Mouse (Mus musculus): Measurements from ENCODE around the gene Ccdc88a. TPM values are rescaled to one million over a fixed set of nuclear protein-coding genes. Genes with fewer than 3 reads are reported as not detected.
"Not testable (repeated sequence)": the region's sequence is repeated elsewhere in the genome, so short reads cannot be mapped to it uniquely, and the experiment has no call there.

The Ccdc88a gene
- polyA plus RNA-seq, 1 experiment from 2014 or later = 9.1 TPM

- no peak overlapping the region for H3K27ac ChIP-seq (replicated peaks)
- no peaks in the 10 kb centered on the region for H3K27me3 ChIP-seq (ENCODE audit: control insufficient read depth, insufficient read depth, low read length)
- H3K36me3 ChIP-seq (ENCODE audit: control insufficient read depth, insufficient read depth, low read length) = peaks cover 11% of the 10 kb centered on the region; the same call in 1 of the 2 replicates
- no peaks in the 10 kb centered on the region for H3K4me1 ChIP-seq (replicated peaks; ENCODE audit: control insufficient read depth, insufficient read depth)
- TF ChIP-seq EP300 (optimal IDR thresholded peaks at IDR 0.05) (no peak), CTCF (IDR thresholded peaks at IDR 0.05; ENCODE audit: low read depth) (no peak)
- H3K4me2 ChIP-seq (replicated peaks; ENCODE audit: low read depth) = no peak overlapping the region
- no peaks in the 10 kb centered on the region for H3K9me3 ChIP-seq (ENCODE audit: control insufficient read depth, low read length)
- H3K4me3 ChIP-seq (ENCODE audit: low read depth, low read length) = no peak overlapping the region
- no peak overlapping the region for H3K9ac ChIP-seq (ENCODE audit: low read length)
- 100% methylated on average over 1 of the region's 1 CpGs for WGBS
- DNase-seq (ENCODE audit: low spot score) (no peak), ATAC-seq (ENCODE audit: low FRiP score, low TSS enrichment) (no peak)
Observed at GRCm38 (mm10) chr11:29538201-29538600, 164.7 kb downstream of the Ccdc88a start.

- DNase-seq (ENCODE audit: low spot score) (no peak), ATAC-seq (ENCODE audit: low FRiP score, low TSS enrichment) (no peak)
- H3K9me3 ChIP-seq (ENCODE audit: control insufficient read depth, low read length) = no peaks in the 10 kb centered on the region
- H3K36me3 ChIP-seq (ENCODE audit: control insufficient read depth, insufficient read depth, low read length) = peaks cover 11% of the 10 kb centered on the region; the same call in 1 of the 2 replicates
- TF ChIP-seq CTCF (IDR thresholded peaks at IDR 0.05; ENCODE audit: low read depth) (no peak), EP300 (optimal IDR thresholded peaks at IDR 0.05) (no peak)
- no peak overlapping the region for H3K4me2 ChIP-seq (replicated peaks; ENCODE audit: low read depth)
- H3K4me1 ChIP-seq (replicated peaks; ENCODE audit: control insufficient read depth, insufficient read depth) = no peaks in the 10 kb centered on the region
- WGBS = 80% methylated on average over 3 of the region's 3 CpGs
- no peaks in the 10 kb centered on the region for H3K27me3 ChIP-seq (ENCODE audit: control insufficient read depth, insufficient read depth, low read length)
- no peak overlapping the region for H3K27ac ChIP-seq (replicated peaks)
- H3K9ac ChIP-seq (ENCODE audit: low read length) = no peak overlapping the region
- H3K4me3 ChIP-seq (ENCODE audit: low read depth, low read length) = no peak overlapping the region
Observed at GRCm38 (mm10) chr11:29544225-29544945, 170.9 kb downstream of the Ccdc88a start.

- H3K36me3 ChIP-seq (ENCODE audit: control insufficient read depth, insufficient read depth, low read length); H3K4me1 ChIP-seq (replicated peaks; ENCODE audit: control insufficient read depth, insufficient read depth); H3K4me3 ChIP-seq (ENCODE audit: low read depth, low read length); DNase-seq (ENCODE audit: low spot score); H3K27ac ChIP-seq (replicated peaks); ATAC-seq (ENCODE audit: low FRiP score, low TSS enrichment); H3K4me2 ChIP-seq (replicated peaks; ENCODE audit: low read depth); H3K9ac ChIP-seq (ENCODE audit: low read length); H3K9me3 ChIP-seq (ENCODE audit: control insufficient read depth, low read length); H3K27me3 ChIP-seq (ENCODE audit: control insufficient read depth, insufficient read depth, low read length): not testable (repeated sequence)
- 88% methylated on average over 4 of the region's 4 CpGs for WGBS
Observed at GRCm38 (mm10) chr11:29545150-29545752, 171.8 kb downstream of the Ccdc88a start.

GRCm38 (mm10) chr11:29546297-29546696 is 172.8 kb downstream of the Ccdc88a start:
- H3K4me2 ChIP-seq (replicated peaks; ENCODE audit: low read depth) = peak overlapping the region; percentile 60
- not testable (repeated sequence) for H3K27ac ChIP-seq (replicated peaks); H3K4me1 ChIP-seq (replicated peaks; ENCODE audit: control insufficient read depth, insufficient read depth); H3K9me3 ChIP-seq (ENCODE audit: control insufficient read depth, low read length); H3K4me3 ChIP-seq (ENCODE audit: low read depth, low read length); ATAC-seq (ENCODE audit: low FRiP score, low TSS enrichment); H3K27me3 ChIP-seq (ENCODE audit: control insufficient read depth, insufficient read depth, low read length); H3K9ac ChIP-seq (ENCODE audit: low read length); H3K36me3 ChIP-seq (ENCODE audit: control insufficient read depth, insufficient read depth, low read length); DNase-seq (ENCODE audit: low spot score)
- 92% methylated on average over 2 of the region's 2 CpGs for WGBS

- Histone ChIP-seq H3K27me3 (ENCODE audit: control insufficient read depth, insufficient read depth, low read length) (no peaks in the 10 kb centered on the region), H3K4me3 (ENCODE audit: low read depth, low read length) (peak overlapping the region; percentile 77), H3K27ac (replicated peaks) (peak overlapping the region; percentile 86; the same call in 1 of the 2 replicates), H3K9ac (ENCODE audit: low read length) (peak overlapping the region; percentile 89), H3K4me1 (replicated peaks; ENCODE audit: control insufficient read depth, insufficient read depth) (no peaks in the 10 kb centered on the region), H3K9me3 (ENCODE audit: control insufficient read depth, low read length) (no peaks in the 10 kb centered on the region), H3K36me3 (ENCODE audit: control insufficient read depth, insufficient read depth, low read length) (peaks cover 7% of the 10 kb centered on the region; the same call in 1 of the 2 replicates), H3K4me2 (replicated peaks; ENCODE audit: low read depth) (peak overlapping the region; percentile 60)
- no peak for ATAC-seq (ENCODE audit: low FRiP score, low TSS enrichment)
- WGBS = 10% methylated on average over 2 of the region's 2 CpGs
- no peak for TF ChIP-seq EP300 (optimal IDR thresholded peaks at IDR 0.05)
- TF ChIP-seq CTCF (IDR thresholded peaks at IDR 0.05; ENCODE audit: low read depth) = no peak
- no peak for DNase-seq (ENCODE audit: low spot score)
Observed at GRCm38 (mm10) chr11:29546762-29547161, 173.3 kb downstream of the Ccdc88a start.

- Histone ChIP-seq H3K36me3 (ENCODE audit: control insufficient read depth, insufficient read depth, low read length) (peaks cover 6% of the 10 kb centered on the region; the same call in 1 of the 2 replicates), H3K9ac (ENCODE audit: low read length) (peak overlapping the region; percentile 89), H3K27me3 (ENCODE audit: control insufficient read depth, insufficient read depth, low read length) (no peaks in the 10 kb centered on the region), H3K4me3 (ENCODE audit: low read depth, low read length) (peak overlapping the region; percentile 77), H3K4me2 (replicated peaks; ENCODE audit: low read depth) (peak overlapping the region; percentile 60), H3K27ac (replicated peaks) (peak overlapping the region; percentile 86), H3K4me1 (replicated peaks; ENCODE audit: control insufficient read depth, insufficient read depth) (no peaks in the 10 kb centered on the region), H3K9me3 (ENCODE audit: control insufficient read depth, low read length) (no peaks in the 10 kb centered on the region)
- under 1% methylated on average over 27 of the region's 27 CpGs for WGBS
- DNase-seq (ENCODE audit: low spot score) (no peak), ATAC-seq (ENCODE audit: low FRiP score, low TSS enrichment) (peak; percentile 28)
- TF ChIP-seq CTCF (IDR thresholded peaks at IDR 0.05; ENCODE audit: low read depth) (no peak), EP300 (optimal IDR thresholded peaks at IDR 0.05) (no peak)
Observed at GRCm38 (mm10) chr11:29547249-29547751, 173.8 kb downstream of the Ccdc88a start.

Measured in stomach, postnatal 0 days (tissue).